Mouse (Mus musculus) liver, embryonic 14.5 days (tissue): ENCODE measurements at regions not wholly inside any gene's neighbourhood (a gene's known extent, or its start where the extent isn't known, plus 50 kb on each side); places are given as distances from the start of the nearest gene placed in this dataset.

Experiments used
- CTCF ChIP-seq: IDR thresholded peaks from 2 replicates; pipeline ENCODE4 v1.5.1; 2016; ENCODE audit warnings: antibody characterized with exemption, low read depth, control low read depth
- EP300 ChIP-seq: IDR thresholded peaks from 2 replicates; pipeline ENCODE4 v1.6.1; 2016; ENCODE audit warnings: antibody characterized with exemption, low read depth

GRCm38 (mm10) chr11:63353671-63354070, 224.9 kb downstream of the Pmp22 start:
- TF ChIP-seq CTCF, result no peak
- no peak for TF ChIP-seq EP300
